Mouse (Mus musculus) liver, postnatal 0 days (tissue): ENCODE measurements at regions not wholly inside any gene's neighbourhood (a gene's known extent, or its start where the extent isn't known, plus 50 kb on each side); places are given as distances from the start of the nearest gene placed in this dataset.

Source experiments
- CTCF ChIP-seq: sonication (generic); IDR thresholded peaks from 2 replicates; pipeline ENCODE4 v1.5.1; 2016; ENCODE audit warnings: antibody characterized with exemption, low read depth
- EP300 ChIP-seq: IDR thresholded peaks from 2 replicates; pipeline ENCODE4 v1.6.1; 2016; ENCODE audit warnings: antibody characterized with exemption, low read depth, mild to moderate bottlenecking

- TF ChIP-seq CTCF, result no peak
- TF ChIP-seq EP300, result no peak
These were observed 411.6 kb downstream of the Gbe1 start for GRCm38 (mm10) chr16:70725291-70725801.
